Mouse (Mus musculus) heart, adult 8-10 months (tissue): Measurements from ENCODE around the gene Prcc. TPM values are rescaled to one million over a fixed set of nuclear protein-coding genes. Genes with fewer than 3 reads are reported as not detected.
A peak's percentile ranks its signal among the peaks of the same experiment; 100 is the strongest.
"Not testable (repeated sequence)": the region's sequence is repeated elsewhere in the genome, so short reads cannot be mapped to it uniquely, and the experiment has no call there.

Experiments
- DNase-seq: peaks from one replicate; pipeline ENCODE4 v3.0.0; 2022; ENCODE audit warnings: low spot score
- total RNA-seq, 4 experiments: library from RNA; stranded (reverse); gene quantifications; 2 replicates each; pipeline ENCODE4 v1.2.4; 2022

Prcc gene
- total RNA-seq, 4 experiments from 2014 or later: 40.7 to 49.8 (median 45.6) TPM

DNA sequence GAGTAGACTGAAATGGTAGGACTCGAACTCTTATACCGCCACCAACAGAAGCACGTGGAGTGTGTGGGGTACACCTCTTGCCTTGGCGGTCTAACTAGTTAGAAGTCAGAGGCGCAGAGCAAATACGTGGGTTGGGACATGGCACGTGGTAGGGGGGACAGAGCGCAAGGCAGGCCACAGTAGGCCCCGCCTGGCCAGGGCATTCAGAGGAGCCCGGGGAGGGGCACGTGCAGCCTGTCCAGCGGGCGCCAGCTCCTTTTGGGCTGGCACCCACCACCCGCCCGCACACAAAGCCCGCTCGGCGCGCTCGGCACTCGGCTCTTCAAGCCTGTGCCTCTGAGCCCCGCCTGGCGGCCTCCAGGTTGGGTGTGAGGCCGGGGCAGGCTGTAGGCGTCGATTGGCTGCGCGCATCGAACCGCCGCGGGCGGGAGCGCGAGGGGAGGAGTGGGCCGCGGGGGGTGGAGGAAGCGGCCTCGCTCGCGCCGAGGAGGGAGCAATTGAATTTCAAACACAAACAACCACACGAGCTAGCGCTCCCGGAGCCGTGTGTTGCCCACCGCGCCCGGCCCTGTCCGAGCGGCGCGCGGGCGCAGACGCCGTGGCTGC, 20.6 kb upstream of the Prcc start, which contains the start of gene Hdgf:
Gene Hdgf (plus strand): TSS at position 442 of the 606 bp plus-strand sequence.
- DNase-seq: peak; percentile 92

DNA sequence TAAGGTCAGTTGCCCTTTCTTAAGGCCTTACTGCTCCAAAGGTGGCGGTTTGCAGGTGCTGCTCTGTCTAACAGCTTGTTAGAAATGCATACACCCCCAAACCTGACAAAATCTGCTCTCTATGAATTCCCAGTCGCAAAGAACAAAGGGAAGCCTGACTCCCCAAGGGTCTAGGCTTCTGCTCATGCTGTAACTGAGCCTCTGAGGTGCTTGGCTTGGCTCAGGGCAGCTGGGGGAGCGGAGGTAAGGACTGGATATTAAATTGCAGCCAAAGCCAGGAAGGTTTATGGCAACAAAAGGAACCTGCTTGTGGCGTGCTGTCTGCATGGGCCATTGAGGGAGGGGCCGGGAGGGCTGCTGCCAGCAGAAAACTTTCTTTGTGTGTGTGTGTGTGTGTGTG, 18.4 kb upstream of the Prcc start:
- no peak for DNase-seq

DNA sequence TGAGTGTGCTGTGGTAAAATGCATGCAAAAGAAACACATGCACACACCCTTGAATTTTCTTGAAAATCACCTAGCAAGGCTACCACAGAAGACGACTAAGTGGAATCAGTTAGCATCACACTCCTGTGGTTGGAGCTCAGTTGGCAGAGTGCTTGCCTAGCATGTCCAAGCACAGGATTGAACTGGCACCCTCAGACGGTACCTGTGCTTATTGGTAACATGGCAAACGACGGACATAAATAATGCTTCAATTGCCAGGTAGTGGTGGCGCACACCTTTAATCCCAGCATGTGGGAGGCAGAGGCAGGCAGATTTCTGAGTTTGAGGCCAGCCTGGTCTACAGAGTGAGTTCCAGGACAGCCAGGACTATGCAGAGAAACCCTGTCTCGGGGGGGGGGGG, 16.6 kb upstream of the Prcc start:
- DNase-seq: not testable (repeated sequence)

DNA sequence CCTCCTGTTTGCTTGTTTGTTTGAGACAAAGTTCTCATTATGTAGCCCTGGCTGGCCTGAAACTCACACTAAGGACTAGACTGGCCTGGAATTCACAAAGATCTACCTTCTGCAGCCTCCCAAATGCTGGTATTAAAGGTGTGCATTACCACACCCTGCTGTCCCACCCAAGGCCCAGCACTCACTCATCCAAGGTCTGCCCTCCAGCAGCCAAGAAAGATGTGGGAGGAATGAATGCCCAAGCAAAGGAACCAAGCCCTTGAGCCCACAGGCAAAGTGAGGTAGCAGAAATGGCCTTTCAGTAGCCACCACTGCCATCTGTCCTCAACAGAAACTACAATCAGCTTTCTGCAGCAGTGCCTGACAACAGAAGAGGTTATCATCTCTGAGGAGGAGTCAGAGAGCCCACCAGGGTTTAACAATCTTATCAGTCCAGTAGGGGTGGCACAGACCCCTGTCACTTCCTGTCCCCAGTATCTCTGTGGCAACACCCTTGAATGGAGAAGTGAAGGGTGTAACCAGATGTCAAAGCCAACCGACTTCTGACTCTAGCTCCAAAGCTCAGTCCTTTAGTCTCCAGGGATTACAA, 15.7 kb upstream of the Prcc start:
- DNase-seq: no peak

DNA sequence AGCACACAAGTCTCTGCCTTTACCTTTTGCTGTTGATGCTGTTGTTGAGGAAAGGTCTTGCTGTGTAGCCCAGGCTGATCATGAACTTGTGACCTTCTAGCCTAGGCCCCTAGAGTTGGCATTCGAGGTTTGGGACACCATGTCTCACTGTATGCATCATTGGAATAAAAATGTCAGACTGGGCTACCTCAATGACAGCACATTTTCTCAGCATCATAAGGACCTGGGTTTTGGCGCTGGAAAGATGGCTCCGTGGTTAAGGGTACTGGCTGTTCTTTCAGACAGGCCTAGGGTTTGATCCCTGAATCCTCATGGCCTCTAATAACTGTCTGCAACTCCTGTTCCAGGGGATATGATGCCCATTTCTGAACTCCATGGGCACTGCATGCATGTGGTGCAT, 14.4 kb upstream of the Prcc start:
- no peak for DNase-seq

DNA sequence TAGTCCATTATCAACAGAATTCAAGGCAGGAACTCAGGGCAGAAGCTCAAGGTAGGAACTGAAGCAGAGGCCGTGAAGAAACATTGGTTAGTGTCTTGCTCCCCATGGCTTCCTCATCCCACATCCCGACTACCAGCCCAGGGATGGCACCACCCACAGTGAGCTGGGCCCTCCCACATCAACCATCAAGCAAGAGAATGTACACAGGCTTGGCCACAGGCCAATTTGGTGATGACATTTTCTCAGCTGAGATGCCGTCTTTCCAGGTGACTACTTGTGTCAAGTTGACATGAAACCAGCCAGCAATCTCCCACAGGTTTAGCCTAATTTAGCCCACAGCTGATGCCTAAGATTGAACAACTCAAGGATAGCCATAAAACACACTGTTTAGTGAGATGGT, 13.9 kb upstream of the Prcc start:
- no peak for DNase-seq

DNA sequence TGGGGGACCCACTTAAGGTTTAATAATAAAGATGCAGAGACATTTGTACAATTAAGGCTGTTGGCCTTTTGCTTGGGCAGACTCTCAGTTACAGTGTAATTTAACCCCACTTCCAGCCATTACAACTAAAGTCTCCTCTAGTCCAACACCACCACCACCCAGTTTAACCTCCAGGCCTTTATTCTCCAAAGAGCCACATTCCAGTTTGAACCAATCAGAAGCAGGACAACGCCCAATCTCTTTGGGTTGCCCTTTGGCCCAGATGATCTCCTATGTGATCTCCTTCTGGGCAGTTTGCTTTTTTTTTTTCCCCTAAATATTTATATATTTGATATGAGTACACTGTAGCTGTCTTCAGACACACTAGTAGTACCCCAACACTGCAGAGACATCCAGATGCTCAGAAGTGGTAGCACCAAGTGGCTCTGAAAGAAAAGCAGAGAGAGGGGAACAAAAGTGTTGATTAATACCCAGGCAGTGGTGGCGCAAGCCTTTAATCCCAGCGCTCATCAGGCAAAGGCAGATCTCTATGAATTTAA, 8.0 kb upstream of the Prcc start:
- DNase-seq: no peak

DNA sequence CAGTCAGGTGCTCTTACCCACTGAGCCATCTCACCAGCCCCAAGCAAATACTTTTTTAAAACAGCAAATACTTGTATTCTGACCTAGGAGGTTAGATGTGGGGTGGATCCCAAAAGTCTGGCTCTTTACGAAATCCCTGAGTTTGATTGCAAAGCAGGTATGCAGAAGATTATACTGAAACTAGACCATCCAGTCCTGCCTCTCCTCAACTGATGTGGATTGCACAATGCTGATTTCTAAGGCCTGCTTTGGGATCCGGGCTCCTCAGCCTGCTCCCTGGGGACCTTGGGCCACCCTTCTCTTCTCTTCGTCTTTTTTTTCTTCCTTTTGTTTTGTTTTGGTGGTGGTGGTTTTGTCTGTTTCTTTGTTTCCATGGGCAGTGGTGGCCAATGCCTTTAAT, 6.1 kb upstream of the Prcc start:
- no peak for DNase-seq

DNA sequence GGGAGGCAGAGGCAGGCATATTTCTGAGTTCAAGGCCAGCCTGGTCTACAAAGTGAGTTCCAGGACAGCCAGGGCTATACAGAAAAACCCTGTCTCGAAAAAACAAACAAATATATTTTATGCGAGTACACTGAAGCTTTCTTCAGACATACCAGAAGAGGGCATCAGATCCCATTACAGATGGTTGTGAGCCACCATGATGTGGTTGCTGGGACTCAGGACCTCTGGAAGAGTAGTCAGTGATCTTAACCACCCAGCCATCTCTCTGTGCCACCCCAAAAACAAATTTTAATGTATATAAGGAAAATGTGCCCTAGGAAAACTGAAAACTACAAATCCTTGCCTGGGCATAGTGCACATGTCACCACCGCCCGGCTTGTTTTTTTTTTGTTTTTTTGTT, 2.0 kb upstream of the Prcc start:
- DNase-seq: not testable (repeated sequence)

DNA sequence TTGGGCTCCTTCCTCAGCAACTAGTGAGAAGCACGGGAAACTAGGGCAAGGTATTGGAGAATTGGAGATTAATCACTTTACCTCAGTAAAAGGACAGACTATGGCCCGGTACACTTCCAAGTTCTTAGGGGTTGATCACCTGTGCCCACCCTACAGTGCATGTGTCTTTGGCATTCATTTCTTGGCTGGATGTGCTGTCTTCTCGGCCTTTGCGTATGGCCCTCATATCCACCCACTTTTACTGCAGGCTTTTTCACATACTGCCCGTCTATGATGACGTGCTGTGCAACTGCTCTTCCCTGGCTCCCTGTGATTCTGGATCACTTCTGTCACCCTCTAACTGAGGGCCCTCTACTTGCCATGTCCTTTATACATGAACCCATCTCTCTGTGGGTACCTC, 1.0 kb upstream of the Prcc start:
- DNase-seq: no peak

DNA sequence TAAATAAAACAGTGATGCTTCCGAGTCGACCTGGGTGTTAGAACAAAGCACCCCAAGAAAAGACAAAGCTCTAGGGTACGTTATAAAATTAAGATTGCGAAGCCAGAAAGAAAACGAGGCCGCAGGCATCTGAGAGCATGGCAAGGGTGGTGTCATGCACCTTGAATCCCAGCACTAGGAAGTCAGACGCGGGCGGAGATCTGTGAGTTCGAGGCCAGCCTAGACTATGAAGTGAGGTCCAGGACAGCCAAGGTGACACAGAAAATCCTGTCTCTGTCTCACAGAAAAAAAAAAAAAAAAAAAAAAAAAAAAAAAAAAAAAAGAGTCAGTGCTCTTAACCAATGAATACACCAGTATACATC, 577 bp upstream of the Prcc start:
- DNase-seq: no peak

DNA sequence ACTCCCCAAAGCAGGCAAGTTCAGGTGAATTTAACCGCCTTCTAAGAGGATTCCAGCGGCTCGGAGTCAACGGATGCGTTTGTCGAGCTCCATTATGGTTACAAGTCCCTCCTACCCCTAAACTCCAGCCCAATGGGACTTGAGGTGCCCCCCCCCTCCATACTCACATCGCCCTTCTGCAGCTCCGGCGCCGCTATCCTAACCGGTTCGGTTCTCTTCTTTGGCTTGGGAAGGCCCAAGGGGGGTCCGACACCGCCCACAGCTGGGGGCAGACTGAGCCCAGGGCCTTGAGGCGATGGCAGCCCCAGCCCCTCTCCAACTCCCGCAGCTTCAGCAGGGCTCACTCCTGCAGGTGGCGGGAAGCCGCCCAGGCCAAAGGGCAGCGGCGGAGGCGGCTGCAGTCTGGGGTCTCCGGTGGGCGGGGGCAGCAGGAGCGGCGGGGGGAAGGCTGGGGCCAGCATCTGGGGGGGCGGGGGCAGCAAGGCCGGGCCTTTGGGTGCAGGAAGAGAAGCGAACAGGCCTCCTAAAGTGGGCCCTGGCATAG, 628 bp downstream of the Prcc start:
- no peak for DNase-seq

DNA sequence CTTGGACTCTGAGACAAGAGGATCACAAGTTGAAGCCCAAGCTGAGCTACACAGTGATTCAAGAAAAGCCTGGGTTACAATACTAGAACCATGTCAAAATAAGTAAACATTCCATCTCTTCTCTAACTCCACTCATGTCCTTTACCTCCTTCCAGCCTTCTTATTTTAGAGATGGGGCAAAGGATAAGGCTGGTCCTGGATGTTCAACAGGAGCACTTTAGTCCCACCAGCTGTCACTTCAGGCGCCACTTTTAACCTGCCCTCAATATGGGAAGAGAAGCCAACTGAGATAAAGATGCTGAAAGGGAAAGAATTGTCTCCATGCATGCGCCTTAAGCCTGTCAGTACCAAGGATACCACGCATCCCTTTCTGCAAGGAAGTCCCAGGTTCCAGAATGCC, 1.1 kb downstream of the Prcc start:
- no peak for DNase-seq

DNA sequence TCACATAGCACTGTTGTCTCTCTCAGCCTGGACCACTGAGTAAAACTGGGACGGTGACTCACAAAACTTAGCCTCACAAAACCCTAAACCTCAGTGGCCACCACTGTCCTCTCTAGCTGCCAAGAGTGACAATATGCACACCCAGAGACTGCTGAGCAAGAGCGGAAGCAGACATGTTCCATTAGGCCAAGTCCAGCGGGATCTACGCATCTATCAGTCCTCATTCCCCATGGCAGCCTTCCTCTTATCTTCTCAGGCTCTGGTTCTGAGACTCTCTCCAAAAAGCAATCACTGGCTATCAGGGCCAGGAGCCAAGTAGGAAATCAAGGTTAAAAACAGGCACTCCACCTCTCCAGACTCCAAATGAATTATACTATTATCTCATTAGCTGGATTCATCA, 7.7 kb downstream of the Prcc start:
- no peak for DNase-seq

DNA sequence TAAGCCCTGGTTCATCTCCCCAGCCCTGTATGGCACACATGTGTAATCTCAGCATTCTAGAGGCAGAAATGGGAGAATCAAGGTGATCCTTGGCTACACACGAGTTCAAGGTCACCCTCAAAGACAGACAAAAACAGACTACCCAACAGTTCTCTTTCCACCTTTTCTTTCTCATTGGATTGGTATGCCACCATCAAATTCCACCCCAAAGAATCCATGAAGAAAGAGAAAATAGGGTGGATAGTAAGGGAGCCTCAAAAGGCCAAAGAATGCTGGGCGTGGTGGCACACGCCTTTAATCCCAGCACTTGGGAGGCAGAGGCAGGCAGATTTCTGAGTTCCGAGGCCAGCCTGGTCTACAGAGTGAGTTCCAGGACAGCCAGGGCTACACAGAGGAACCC, 21.3 kb downstream of the Prcc start:
- DNase-seq: not testable (repeated sequence)

DNA sequence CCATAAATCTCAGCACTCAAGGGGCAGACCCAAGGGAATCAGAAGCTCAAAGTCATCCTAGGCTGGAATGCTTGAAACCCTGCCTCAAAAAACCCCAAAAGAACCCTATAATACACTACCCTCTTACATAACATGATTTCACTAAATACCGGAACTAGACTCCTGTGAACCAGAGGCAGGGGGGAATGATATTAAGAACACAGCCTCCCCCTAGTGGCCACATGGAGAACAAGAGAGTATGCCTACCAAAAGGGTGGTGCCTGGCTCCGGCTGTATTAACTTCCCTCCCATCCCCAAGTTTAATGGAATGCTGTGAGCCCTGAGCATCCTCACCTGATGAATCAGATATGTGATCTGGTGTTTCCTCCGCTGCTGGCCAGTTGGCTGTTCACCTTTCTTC, 25.6 kb downstream of the Prcc start:
- DNase-seq: peak; percentile 66

DNA sequence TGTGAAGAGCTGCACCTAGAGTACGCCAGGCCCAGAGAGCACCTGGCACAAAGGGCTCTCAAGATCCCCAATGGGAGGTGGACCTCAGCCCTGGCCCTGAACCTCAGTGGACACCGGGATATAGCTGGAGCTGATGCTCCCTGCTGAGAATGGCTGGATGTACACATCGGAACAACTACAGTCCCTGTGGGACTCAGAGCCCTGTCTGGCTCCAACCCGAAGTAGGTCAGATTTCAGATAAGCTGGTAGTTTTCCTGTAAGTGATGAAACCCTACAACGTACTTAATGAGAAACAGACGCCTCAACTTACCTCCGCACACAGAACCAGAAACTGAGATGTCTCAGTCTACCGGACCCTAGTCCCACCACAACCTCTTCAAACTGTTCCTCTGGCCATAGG, 27.7 kb downstream of the Prcc start:
- DNase-seq: no peak

DNA sequence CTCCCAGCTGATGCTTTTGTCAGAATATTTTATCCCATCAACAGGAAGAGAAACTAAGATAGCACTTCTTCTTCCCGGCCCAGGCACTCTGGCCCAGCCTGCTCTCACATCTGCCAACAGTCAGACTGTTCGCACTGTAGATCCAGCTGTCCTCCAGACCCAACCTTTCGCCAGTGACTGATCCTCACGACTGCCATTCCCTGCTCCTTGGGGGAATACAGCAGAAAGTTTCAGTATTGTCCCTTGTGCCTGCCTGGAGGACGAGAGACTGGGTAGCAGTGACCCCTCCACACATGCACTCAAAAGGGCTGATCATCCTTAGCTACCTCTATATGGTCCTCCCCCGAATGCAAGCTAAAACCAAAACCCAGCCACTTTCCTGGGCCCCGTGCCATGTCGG, 29.5 kb downstream of the Prcc start:
- DNase-seq: peak; percentile 25

DNA sequence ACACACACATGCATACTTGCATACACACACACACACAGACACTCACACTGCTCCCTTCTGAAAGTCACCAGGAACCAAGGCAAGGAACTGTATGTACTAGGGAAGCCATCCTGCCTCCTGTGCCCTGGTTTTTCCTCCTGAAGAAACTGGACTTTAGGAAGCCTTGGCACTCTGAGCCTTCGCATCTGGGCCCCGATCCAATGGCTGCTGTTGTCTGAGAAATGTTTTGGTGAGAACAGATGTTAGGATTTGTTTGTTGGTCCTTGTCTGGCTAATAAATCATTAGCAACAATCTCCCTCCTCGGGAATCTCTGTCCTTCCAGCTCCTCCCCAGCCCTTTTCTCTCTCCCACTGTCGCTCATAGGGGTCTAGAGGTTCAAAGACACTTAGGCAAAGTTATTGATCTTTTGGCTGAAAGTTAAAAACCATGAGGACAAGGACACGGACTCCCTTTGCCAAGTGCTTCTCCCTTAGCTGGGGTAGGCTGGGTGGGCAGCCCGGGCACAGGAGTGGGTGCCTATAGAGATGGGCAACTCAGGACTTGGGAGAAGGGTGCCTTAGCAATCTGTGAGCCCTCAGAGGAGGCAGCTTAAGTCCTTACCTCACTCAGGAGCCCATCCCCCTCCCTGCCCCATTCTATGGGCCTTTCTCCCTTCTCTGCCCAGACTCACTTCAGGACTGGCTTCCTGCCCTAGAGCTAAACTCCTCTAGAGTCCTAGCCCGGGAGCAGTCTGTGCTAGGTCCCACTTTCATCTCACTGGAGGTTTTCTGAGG, 30.4 kb downstream of the Prcc start:
- DNase-seq: no peak

DNA sequence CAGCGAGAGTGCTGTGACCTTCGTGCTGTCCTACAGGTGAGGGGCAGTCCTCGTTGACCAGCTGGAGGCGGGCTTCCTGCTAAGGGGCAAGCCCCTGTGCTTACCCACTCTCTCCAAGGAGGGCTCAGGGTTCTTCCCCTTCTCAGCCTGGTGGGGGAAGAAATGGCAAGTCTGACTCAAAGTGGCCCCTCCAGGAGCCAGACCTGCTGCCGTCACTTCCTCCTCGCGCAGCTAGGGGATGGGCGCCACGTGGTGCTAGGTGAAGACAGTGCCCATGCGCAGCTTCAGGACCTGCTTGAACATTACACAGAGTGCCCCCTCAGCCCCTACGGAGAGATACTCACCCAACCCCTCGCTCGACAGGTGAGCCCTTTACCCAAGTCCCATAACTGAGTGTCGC, 36.3 kb downstream of the Prcc start:
- no peak for DNase-seq

DNA sequence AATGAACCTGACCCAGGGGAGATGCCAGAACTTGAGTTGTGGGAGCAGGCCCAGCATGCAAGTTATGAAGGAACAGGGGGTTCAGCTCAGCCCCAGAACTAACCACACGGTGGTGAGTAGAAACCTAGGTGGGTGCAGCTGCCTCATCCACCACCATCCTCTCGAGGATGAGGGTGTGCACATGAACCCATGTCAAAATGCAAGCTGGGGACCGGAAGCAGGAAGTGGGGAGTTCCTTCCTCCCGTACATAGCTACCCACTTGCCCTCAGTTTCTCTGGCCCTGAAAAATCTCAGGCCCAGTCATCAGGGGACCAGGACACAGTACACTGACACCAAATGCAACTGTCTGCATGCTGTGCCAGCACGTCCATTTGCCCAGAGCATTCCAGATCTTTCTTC, 37.7 kb downstream of the Prcc start:
- no peak for DNase-seq

DNA sequence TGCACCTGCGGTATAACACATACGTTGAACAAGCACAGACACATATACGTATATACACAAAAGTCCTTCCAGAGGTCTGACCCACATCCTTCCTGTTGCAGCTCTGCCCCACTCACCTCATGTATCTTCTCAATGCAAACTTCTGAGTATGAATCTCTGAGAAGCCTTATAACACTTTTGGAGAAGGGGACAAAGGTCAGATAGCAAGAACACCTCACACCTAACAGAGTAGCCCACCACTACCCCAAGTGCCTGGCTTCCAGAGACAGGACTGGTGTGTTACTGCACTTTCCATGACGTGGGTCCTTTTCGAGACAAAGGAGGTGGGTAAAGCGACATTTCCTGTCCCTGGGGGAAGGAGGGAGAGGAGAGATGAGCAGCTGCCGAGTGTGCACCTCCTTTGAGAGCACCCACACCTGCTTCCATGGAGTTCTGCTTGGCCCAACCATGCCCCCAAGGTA, 38.7 kb downstream of the Prcc start, which contains the start of gene Sh2d2a:
Gene Sh2d2a (plus strand): TSS at position 106 of the 461 bp plus-strand sequence.
- no peak for DNase-seq
